Mouse (Mus musculus) testis, adult 2 months (tissue): Measurements from ENCODE around the gene Gimap9. TPM values are rescaled to one million over a fixed set of nuclear protein-coding genes. Genes with fewer than 3 reads are reported as not detected.

Experiments
- H3K27ac ChIP-seq: fragments of 200-500 bp; 2 replicates; pipeline ENCODE4 v1.5.1; 2012; ENCODE audit warnings: low read depth, low read length; ENCODE audit not compliant: control insufficient read depth, insufficient read depth
- H3K27me3 ChIP-seq: fragments of 200-500 bp; 2 replicates; pipeline ENCODE4 v1.6.1; 2012; ENCODE audit warnings: mild to moderate bottlenecking, low read length, moderate library complexity; ENCODE audit not compliant: control insufficient read depth, insufficient read depth
- H3K36me3 ChIP-seq: fragments of 200-500 bp; 2 replicates; pipeline ENCODE4 v1.6.1; 2012; ENCODE audit warnings: mild to moderate bottlenecking, low read length; ENCODE audit not compliant: control insufficient read depth, insufficient read depth
- H3K4me1 ChIP-seq: fragments of 200-500 bp; 2 replicates; pipeline ENCODE4 v1.6.1; 2012; ENCODE audit warnings: low read length; ENCODE audit not compliant: control insufficient read depth, insufficient read depth
- H3K4me3 ChIP-seq: fragments of 200-500 bp; 2 replicates; pipeline ENCODE4 v1.5.1; 2012; ENCODE audit warnings: low read depth, mild to moderate bottlenecking, low read length, moderate library complexity, mixed read lengths; ENCODE audit not compliant: control insufficient read depth
- CTCF ChIP-seq: fragments of 200-500 bp; IDR thresholded peaks from 2 replicates; pipeline ENCODE4 v1.5.1; 2012; ENCODE audit warnings: low read depth, mild to moderate bottlenecking, inconsistent platforms, low read length, moderate library complexity; ENCODE audit not compliant: control insufficient read depth, insufficient read depth, insufficient replicate concordance
- POLR2A ChIP-seq: fragments of 200-500 bp; IDR thresholded peaks from 2 replicates; pipeline ENCODE4 v1.6.1; 2012; ENCODE audit warnings: low read depth, mild to moderate bottlenecking, inconsistent platforms, low read length, moderate library complexity; ENCODE audit not compliant: control insufficient read depth
- polyA plus RNA-seq: library from polyadenylated mRNA; depleted of rRNA; stranded (reverse); fragments of >200 nt; gene quantifications from 2 replicates; pipeline ENCODE4 v1.2.3, GENCODE M21; 2012; rRNA removed

Gimap9 gene
- 0.19 TPM in 1 of 2 replicates, not detected in the other for polyA plus RNA-seq

GRCm38 (mm10) chr6:48675931-48676859 lies at the start of gene Gimap9:
Gene Gimap9, plus strand, starts transcription at chr6:48676129.
- H3K36me3 ChIP-seq = no peaks in the 10 kb centered on the region
- peaks cover 7% of the 10 kb centered on the region for H3K4me1 ChIP-seq
- peak within 1 kb of the TSS; percentile 29 for H3K27ac ChIP-seq
- TF ChIP-seq POLR2A (no peak), CTCF (no peak)
- peak within 1 kb of the TSS; percentile 83 for H3K4me3 ChIP-seq
- no peaks in the 10 kb centered on the region for H3K27me3 ChIP-seq

DNA sequence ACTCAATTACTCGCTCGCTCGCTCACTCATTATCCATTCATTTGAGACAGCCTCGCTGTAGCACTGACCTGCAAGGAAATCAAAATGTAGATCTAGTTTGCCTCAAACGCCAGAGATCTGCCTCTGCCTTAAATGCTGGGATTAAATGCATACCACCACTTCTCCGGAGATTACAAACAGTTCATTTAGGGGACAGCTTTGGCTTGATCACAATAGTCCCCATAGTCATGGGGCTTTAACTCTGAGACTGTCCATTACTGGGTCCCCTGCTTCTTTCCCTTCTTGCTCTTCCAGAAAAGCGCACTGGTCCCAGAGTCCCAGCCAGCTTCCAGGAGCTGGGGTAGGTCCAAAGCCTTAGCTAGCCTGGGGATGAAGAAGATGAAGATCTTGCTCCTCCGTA lies 49.5 kb upstream of the Gimap9 start, which contains the start of gene AI854703:
TSS of gene AI854703 (plus strand) at position 301 of the 400 bp plus-strand sequence.
- TF ChIP-seq CTCF = no peak
- no peak for TF ChIP-seq POLR2A
- Histone ChIP-seq H3K27me3 (no peaks in the 10 kb centered on the region), H3K4me1 (peaks cover 9% of the 10 kb centered on the region), H3K36me3 (no peaks in the 10 kb centered on the region), H3K4me3 (peak within 1 kb of the TSS; percentile 39), H3K27ac (no peak within 1 kb of the TSS)

DNA sequence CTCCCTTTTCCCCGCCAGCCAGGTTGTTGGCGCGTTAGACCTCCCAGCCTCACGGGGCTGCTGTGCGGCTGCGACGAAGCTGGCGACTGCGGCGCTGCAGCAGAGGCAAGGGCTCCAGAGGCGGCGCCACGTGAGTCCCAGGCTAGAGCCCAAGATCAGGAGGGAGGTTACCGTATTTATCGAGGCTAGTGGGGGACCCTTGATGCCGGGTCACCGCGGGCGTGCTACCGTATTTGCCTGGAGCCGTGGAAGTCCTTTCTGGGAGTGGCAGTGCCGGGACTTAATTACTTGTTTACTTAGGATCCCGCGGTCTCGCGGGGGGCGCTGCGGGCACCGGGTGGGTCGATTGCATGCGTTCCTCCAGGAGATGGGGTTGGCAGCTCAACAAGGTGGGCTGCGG lies 48.9 kb upstream of the Gimap9 start:
- Histone ChIP-seq H3K36me3 (no peaks in the 10 kb centered on the region), H3K4me3 (peak overlapping the region; percentile 39), H3K27ac (no peak overlapping the region), H3K4me1 (peaks cover 9% of the 10 kb centered on the region), H3K27me3 (no peaks in the 10 kb centered on the region)
- TF ChIP-seq CTCF (no peak), POLR2A (no peak)

GRCm38 (mm10) chr6:48627511-48627924 lies 48.4 kb upstream of the Gimap9 start:
- Histone ChIP-seq H3K27ac (no peak overlapping the region), H3K27me3 (no peaks in the 10 kb centered on the region)

DNA sequence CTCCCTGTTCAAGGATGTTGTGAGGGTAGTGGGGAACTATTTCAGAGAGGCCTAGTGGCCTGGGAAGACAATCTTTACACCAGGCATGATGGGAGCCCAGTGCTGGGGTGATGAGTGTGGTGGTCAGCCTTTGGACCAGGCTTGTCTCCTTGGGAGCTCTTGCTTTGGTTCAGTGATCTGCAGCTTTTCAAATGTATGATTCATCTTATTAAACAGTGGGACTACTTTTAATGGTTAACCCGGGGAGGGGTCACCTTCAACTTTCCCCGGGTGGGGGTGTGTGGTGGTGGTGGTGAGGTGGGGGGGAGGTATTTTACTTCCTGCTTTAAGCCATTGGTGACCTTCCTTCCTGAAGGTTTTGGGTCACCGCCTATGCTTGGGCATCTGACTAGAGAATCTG lies 47.6 kb upstream of the Gimap9 start:
- Histone ChIP-seq H3K27ac (no peak overlapping the region), H3K36me3 (no peaks in the 10 kb centered on the region), H3K4me1 (peaks cover 9% of the 10 kb centered on the region), H3K4me3 (no peak overlapping the region), H3K27me3 (no peaks in the 10 kb centered on the region)
- TF ChIP-seq CTCF (no peak), POLR2A (no peak)

More at GRCm38 (mm10) chr6:48627511-48627924, 48.4 kb upstream of the Gimap9 start:
- peaks cover 9% of the 10 kb centered on the region for H3K4me1 ChIP-seq
- TF ChIP-seq POLR2A (no peak), CTCF (no peak)
- H3K36me3 ChIP-seq = no peaks in the 10 kb centered on the region
- peak overlapping the region; percentile 39 for H3K4me3 ChIP-seq

- no peaks in the 10 kb centered on the region for H3K27me3 ChIP-seq
- H3K4me3 ChIP-seq = peak overlapping the region; percentile 56
- H3K4me1 ChIP-seq = peaks cover 9% of the 10 kb centered on the region
- TF ChIP-seq CTCF = no peak
- TF ChIP-seq POLR2A = no peak
- H3K36me3 ChIP-seq = no peaks in the 10 kb centered on the region
- H3K27ac ChIP-seq = no peak overlapping the region
These were observed 46.9 kb upstream of the Gimap9 start for GRCm38 (mm10) chr6:48628808-48629660.

DNA sequence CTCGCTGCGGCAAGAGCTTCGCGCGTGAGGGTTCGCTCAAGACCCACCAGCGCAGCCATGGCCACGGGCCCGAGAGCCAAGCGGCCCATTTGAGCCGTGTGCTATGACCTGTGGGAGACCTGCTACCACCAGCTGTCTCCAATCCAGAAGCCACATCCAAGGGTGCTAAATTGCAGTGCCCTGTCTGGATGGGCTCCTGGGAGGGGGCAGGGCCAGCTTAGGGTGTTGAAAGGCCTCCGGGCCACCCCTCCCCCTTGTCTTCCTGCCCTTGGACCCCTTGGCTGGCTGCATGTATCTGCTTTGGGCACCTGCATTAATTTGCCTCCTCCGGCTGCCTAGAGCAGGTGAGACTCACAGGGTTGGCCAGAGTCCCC lies 46.3 kb upstream of the Gimap9 start:
- Histone ChIP-seq H3K36me3 (no peaks in the 10 kb centered on the region), H3K4me1 (peaks cover 9% of the 10 kb centered on the region), H3K27ac (no peak overlapping the region), H3K4me3 (peak overlapping the region; percentile 56), H3K27me3 (no peaks in the 10 kb centered on the region)
- TF ChIP-seq POLR2A (no peak), CTCF (no peak)
